Mouse (Mus musculus): ENCODE measurements at regions not wholly inside any gene's neighbourhood (a gene's known extent, or its start where the extent isn't known, plus 50 kb on each side); places are given as distances from the start of the nearest gene placed in this dataset.

- DNase-seq (ENCODE audit: low spot score in 2 of 2) = no peak
These were observed 1302.0 kb upstream of the A1bg start for GRCm38 (mm10) chr15:62224798-62225197.

DNA sequence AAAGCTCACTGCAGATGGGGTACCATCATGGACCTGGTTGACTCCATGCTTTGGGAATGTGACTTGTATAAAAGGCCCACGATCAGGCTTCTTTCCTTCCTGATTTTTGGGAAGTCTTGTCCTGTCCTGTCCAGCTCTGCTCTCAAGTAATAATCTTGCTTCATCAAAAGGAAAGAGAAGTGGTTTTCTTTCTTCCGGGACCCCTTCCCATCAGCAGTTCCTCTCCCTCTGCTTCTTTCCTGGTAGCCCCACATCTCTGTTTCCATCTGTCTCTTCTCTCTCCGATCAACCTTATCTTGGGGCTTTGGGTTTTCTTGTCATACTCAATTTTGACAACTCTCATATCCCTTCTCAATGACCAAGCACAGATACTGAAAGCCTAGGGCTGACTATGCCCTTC lies 1301.4 kb upstream of the A1bg start:
- no peak for DNase-seq (ENCODE audit: low spot score in 2 of 2)

DNA sequence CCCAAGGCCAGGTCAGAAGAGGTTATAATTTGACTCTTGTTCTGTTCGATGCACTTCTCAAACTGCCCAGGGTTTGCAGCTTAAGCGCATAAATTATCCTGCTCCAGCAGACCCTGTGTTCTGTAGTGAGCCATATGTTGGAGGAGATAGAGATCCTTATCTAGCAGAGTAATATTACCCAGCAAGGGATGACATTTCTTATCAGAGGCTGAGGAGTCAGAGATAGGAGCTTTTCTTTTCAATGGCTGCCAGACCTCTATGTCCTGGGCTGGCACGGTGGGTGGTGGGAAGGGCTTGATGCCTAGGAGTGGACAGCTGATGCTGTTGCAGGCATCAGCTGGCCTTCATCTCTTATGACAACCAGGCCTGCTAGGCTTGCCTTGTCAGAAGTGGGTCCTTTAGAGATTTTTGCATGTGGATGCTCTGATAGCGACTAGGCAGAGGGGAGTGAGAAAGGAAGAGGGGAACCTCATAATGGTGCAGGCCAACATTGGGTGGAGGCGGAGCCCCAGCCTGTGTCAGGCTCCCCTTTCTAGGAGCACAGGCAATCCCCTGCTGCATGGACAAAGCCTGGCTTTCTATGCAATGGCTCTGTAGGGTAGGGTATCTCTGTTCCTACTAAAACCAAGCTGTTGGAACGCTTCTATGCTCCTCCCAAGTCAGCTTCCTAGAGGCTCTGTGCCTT lies 1300.5 kb upstream of the A1bg start:
- no peak for DNase-seq (ENCODE audit: low spot score in 2 of 2)

- DNase-seq (ENCODE audit: low spot score in 2 of 2) = no peak
These were observed 1299.9 kb upstream of the A1bg start for GRCm38 (mm10) chr15:62222731-62223130.

DNA sequence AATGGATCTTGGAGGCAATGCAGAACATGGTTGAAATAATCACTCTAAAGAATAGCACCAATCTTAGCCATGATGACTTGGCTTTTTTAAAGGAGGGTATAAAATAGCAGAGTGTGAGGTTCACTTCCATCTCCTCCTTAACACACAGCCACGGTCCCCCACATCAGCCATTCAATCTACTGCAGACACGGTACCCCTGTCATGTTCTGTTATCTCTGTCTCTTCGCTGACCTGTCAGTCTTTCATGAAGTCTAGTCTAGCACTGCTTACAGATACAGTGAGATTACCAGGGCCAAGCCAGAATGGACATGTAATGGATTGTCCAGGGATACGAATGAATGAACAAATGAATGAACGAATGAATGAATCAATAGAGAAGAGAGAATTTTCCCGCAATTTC lies 1299.4 kb upstream of the A1bg start:
- no peak for DNase-seq (ENCODE audit: low spot score in 2 of 2)

- DNase-seq (ENCODE audit: low spot score in 2 of 2) = no peak
These were observed 1298.4 kb upstream of the A1bg start for GRCm38 (mm10) chr15:62221024-62221819.

DNA sequence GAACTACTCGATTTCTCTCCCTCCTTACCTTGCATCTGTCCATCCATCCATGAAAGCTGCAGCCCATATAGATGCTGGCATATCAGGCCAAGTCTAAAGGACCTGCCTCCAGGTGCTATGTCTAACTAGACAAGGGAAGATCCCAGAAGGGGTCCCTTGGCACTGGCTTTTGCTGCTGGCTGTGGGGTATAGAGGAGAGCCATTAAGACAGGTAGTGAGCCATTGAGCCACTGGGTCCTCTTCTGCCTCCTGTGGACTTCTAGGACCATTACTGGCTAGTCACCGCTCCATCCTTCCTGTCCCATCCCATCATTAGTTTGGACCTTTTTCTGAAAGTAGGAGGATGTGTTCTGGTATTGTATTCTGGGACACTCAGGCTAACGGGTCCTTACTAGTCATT lies 1297.8 kb upstream of the A1bg start:
- no peak for DNase-seq (ENCODE audit: low spot score in 2 of 2)

GRCm38 (mm10) chr15:62219934-62220540 lies 1297.2 kb upstream of the A1bg start:
- no peak for DNase-seq (ENCODE audit: low spot score in 2 of 2)

DNA sequence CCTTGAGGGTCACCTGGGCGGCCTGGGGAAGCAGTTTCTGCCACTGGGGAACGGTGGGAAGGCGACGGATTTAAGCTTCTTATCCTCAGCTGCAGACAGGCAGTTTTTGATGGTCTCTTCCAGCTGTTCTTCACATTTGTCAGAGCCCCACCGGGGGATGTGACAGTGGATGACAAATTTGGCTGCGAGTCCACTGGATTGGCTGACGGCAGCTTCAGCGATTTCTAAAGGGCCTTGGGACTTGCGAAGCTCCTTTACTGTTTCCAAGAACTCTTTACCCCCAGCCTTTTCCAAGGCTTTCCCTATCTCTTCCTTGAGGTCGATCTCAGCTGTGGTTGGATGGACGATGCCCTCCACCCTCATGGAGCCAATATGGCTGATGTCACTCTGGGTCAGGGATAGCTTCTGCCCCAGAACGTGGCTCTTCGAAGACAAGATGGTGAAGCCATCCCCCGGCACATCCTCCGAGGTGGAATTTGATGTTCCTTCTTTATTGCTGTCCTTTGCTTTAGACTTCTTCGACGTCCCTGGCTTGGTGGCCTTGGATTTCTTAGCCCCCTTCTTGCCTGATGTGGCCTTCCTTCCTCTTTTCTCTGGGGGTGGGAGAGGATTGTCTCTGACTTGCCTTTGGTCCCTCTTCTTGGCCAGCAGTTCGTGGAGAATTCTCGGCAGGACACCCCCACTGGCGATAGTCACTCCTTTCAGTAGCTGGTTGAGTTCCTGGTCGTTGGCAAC lies 1295.7 kb upstream of the A1bg start:
- no peak for DNase-seq (ENCODE audit: low spot score in 2 of 2)

DNA sequence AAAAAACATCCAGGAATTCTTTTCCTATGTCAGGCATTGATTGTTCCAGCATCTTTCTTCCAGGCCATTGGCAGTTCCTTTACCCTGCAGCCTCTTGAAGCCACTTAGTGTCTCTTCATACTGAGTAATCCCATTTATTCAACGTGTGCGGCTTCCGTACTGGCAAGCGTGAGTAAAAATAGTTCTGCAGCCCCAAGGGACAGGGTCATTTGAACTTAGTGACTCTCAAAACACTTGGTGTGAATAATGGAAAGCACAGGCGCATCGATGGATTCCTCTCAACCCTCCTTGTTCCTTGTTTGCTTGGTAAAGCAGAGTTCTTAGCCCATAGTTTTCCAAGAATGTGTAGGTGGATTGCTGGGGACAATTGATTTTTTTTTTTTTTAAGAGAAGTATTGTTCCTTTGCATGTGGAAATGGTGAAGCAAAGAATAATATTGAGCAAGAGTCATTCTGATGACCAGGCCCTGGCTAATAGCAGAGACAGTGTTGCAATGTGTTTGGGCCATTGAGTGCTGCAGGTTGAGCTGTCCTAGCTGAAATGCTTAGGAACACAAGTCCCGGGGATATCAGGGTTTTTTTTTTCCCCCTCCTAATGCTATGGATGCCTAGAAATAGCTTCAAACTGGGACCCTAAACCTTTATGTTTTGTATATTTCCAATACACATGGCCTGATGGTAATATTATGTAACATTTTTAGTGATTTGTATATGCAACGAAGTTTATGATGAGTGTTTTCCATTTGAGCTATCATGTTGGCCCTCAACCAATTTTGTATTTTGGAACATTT lies 1294.1 kb upstream of the A1bg start:
- DNase-seq (ENCODE audit: low spot score in 2 of 2) = peak in 1 of 2 experiments; percentile 25

DNA sequence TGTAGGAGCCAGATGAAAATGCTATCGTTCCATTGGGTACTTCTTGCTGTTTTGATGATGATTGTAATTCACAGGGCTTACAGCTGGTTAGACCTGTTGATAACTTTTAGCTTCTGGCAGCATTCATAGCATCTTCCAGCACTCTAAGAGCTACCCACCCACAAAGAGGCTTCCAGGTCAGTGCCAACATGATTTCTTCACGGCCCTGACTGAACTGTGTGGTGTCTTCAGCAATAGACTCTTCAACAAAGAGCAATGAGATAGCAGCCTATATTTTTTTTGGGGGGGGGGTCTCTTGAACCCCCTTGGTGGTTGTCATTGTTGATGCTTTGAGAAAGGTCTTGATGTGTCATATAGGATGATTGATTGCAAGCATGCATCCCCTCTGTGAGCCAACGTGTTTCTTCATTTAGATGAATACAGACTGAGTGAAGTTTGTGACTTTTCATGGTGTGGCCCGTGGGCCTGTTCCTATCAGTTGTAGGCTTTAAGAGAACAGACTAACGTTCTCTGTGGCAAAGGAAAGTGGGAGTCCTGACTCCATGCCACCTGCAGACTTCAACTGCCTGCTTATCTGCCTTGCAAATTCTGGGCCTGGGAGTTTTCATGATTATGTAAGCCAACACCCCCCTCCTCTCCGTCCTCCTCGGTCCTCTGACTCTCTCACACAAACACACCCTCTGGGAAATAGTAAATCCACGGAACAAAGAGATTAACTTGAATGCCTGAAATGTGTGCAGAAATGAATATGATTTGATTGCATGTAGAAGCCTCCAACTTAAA lies 1293.0 kb upstream of the A1bg start:
- no peak for DNase-seq (ENCODE audit: low spot score in 2 of 2)

DNA sequence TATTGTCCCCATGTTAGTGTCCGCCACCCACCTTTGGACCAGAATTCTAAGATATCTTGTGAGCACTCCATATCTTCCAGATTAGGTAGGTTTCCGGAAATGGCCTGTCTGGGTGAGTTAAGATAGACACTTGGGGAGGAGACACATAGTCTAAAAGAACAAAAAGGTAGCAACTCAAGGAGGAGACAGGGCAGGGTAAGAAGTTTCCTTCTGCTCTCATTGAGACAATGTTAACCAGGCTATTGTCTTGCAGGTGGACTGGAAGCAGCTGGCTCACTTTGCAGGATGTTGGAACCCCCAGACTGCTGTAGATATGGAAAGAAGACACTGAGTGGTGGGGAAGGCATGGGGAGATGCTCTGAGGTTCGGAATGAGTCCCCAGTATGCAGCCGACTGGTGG lies 1291.5 kb upstream of the A1bg start:
- no peak for DNase-seq (ENCODE audit: low spot score in 2 of 2)

- peak in 1 of 2 experiments; percentile 34 for DNase-seq (ENCODE audit: low spot score in 2 of 2)
These were observed 1289.6 kb upstream of the A1bg start for GRCm38 (mm10) chr15:62212283-62212910.

DNA sequence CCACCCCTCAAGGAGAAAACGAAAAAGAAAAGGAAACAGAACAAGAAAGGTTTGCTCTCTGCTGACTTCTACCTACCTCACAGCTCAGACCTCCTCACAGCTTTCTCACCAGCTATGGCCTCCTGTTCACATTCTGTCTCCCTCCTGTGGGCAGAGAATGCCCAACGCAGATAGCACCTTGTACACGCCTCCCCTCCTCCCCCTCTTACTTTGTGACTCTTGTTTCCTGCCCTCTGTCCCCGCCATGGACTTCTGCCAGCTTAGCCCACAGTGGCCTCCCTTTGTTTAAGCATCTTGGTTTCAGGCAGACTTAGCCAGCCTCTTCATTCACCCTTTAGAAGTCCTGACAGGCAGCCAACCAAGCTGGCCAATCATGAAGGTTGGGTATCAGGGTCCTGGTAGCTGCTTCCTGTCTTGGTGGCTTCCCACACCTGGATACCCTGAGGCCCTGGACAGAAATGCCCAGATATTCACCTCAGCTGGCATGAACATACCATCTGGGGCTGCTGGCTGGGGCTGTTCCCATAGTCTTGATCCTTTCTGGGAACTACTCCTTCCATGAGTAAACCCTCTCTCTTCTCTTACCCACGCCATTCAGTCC lies 1287.2 kb upstream of the A1bg start:
- no peak for DNase-seq (ENCODE audit: low spot score in 2 of 2)

DNA sequence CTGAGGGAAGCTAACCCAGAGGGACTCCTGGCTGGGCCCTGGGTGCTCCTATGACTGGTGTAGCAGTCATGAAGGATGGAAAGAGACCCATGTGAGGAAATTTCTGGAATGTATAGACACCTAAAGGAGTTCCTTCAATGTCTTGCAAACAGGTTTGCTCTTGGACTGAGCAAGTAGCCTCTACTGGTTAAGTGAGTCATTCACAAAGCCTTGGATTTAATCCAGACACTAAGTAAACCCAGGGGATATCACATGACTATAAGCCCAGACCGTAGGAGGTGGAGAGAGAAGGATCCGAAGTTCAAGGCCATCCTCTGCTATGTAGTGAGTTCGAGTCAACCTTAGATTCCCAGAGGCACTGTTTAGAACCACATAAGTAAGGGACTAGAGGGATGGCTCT lies 1286.5 kb upstream of the A1bg start:
- no peak for DNase-seq (ENCODE audit: low spot score in 2 of 2)

- no peak for DNase-seq (ENCODE audit: low spot score in 2 of 2)
These were observed 1283.7 kb upstream of the A1bg start for GRCm38 (mm10) chr15:62206502-62206902.

GRCm38 (mm10) chr15:62203951-62204905 lies 1281.4 kb upstream of the A1bg start:
- DNase-seq (ENCODE audit: low spot score in 2 of 2) = no peak

DNA sequence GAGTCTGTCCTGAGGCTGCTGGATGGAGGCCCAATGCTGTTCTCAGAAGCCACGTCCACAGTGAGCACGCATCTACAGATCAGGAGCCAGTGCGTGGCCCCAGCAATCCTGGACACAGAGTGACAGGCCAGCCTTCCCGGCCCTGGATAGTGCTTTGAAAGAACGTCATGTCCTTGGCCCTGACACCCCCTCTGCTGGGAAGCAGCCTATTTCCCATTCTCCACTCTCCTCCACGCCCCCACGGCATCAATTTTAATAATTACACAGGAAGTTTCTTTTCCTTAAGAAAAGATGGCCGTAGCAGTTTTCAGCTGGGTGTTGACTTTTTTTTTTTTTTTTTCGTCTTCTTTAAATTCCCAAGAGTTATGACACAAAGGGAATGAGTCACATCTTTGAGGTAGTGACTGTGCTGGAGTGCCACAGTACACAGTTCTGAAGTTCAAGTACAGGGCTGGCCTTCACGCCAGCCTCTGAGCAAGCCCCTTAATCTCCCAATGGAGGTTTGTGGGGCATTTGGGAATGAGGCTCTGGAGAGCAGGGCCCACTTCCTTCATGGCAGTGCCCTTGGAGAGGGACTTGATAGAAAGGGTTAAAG lies 1280.1 kb upstream of the A1bg start:
- DNase-seq (ENCODE audit: low spot score in 2 of 2) = no peak
